Mouse (Mus musculus): ENCODE results near the gene Gm21731. TPM values are rescaled to one million over a fixed set of nuclear protein-coding genes. Genes with fewer than 3 reads are reported as not detected.

Gm21731 gene
- polyA plus RNA-seq, 1 experiment from 2014 or later, result not detected

GRCm38 (mm10) chr13:120278784-120279183, 39.9 kb downstream of the Gm21731 start:
- H3K27ac ChIP-seq (replicated peaks), result no peak overlapping the region
- H3K27me3 ChIP-seq (replicated peaks; ENCODE audit: low read depth, poor library complexity, severe bottlenecking), result no peaks in the 10 kb centered on the region
- H3K9me3 ChIP-seq, result no peaks in the 10 kb centered on the region
- H3K36me3 ChIP-seq (replicated peaks), result no peaks in the 10 kb centered on the region
- 92% methylated on average over 9 of the region's 9 CpGs for WGBS
- DNase-seq (ENCODE audit: low spot score), result no peak
- H3K4me3 ChIP-seq, result no peak overlapping the region
- H3K4me1 ChIP-seq, result no peaks in the 10 kb centered on the region

Other genes with a start within 250 kb of the Gm21731 start
- gene Gm36079, start 212.1 kb upstream of the Gm21731 start, polyA plus RNA-seq (2016; fragmentation: Nextera tagmentation; extraction: Ambion mirVana), result not detected in 2 replicates
- not detected in 2 replicates for gene Gm21188, start 186.9 kb upstream of the Gm21731 start, polyA plus RNA-seq (2016; fragmentation: Nextera tagmentation; extraction: Ambion mirVana)
- not detected in 2 replicates for gene Gm20767, start 98.9 kb upstream of the Gm21731 start, polyA plus RNA-seq (2016; fragmentation: Nextera tagmentation; extraction: Ambion mirVana)
- not detected in 2 replicates for gene Gm21818, start 66.7 kb upstream of the Gm21731 start, polyA plus RNA-seq (2016; fragmentation: Nextera tagmentation; extraction: Ambion mirVana)
- gene Gm21762, start 23.2 kb upstream of the Gm21731 start, polyA plus RNA-seq (2016; fragmentation: Nextera tagmentation; extraction: Ambion mirVana), result not detected in 2 replicates
- gene AF067061, start 24.0 kb downstream of the Gm21731 start, polyA plus RNA-seq (2016; fragmentation: Nextera tagmentation; extraction: Ambion mirVana), result not detected in 2 replicates
- gene BC147527, start 61.3 kb downstream of the Gm21731 start, polyA plus RNA-seq (2016; fragmentation: Nextera tagmentation; extraction: Ambion mirVana), result not detected in 2 replicates
- gene Tcstv3, start 77.8 kb downstream of the Gm21731 start, polyA plus RNA-seq (2016; fragmentation: Nextera tagmentation; extraction: Ambion mirVana), result not detected in 2 replicates

Measured in embryonic facial prominence, embryonic 10.5 days (tissue).